Mouse (Mus musculus) heart, embryonic 10.5 days (tissue): ENCODE measurements around the gene Pea15a. TPM values are rescaled to one million over a fixed set of nuclear protein-coding genes. Genes with fewer than 3 reads are reported as not detected.

Experiments
- DNase-seq: peaks from one replicate; pipeline ENCODE4 v3.0.0-alpha.2; 2017; ENCODE audit warnings: low spot score
- H3K27ac ChIP-seq: fragments of 300-500 bp; sonication (generic); 2 replicates; pipeline ENCODE4 v1.5.1; 2016; ENCODE audit warnings: mild to moderate bottlenecking
- H3K27me3 ChIP-seq: fragments of 300-500 bp; sonication (generic); 2 replicates; pipeline ENCODE4 v1.6.1; 2016; ENCODE audit warnings: mild to moderate bottlenecking; ENCODE audit not compliant: poor library complexity, insufficient read depth, severe bottlenecking
- H3K36me3 ChIP-seq: fragments of 300-500 bp; sonication (generic); 2 replicates; pipeline ENCODE4 v1.6.1; 2016; ENCODE audit warnings: mild to moderate bottlenecking, moderate library complexity
- H3K4me1 ChIP-seq: fragments of 300-500 bp; sonication (generic); 2 replicates; pipeline ENCODE4 v1.6.1; 2016; ENCODE audit warnings: mild to moderate bottlenecking
- H3K4me3 ChIP-seq: fragments of 300-500 bp; sonication (generic); 2 replicates; pipeline ENCODE4 v1.5.1; 2016; ENCODE audit warnings: mild to moderate bottlenecking, moderate library complexity
- H3K9me3 ChIP-seq: fragments of 300-500 bp; sonication (generic); 2 replicates; pipeline ENCODE4 v1.6.1; 2016; ENCODE audit warnings: mild to moderate bottlenecking, moderate library complexity
- WGBS: fragments of 180-500 bp; shearing (Covaris S2); methylation state at CpG from one replicate; pipeline ENCODE4 v1.1.7; 2016; 5-methylcytosine and 5-hydroxymethylcytosine counted together
- polyA plus RNA-seq: library from polyadenylated mRNA; unstranded; fragments of >200 nt; fragmentation: Nextera tagmentation; extraction: Ambion mirVana; gene quantifications from 2 replicates; pipeline ENCODE4 v1.2.1, GENCODE M21; 2016

The Pea15a gene
- polyA plus RNA-seq, 1 experiment from 2014 or later: 115 TPM

- Histone ChIP-seq H3K4me1 (peaks cover 67% of the 10 kb centered on the region), H3K4me3 (peak overlapping the region; percentile 28; the same call in 1 of the 2 replicates), H3K36me3 (peaks cover 34% of the 10 kb centered on the region), H3K27me3 (no peaks in the 10 kb centered on the region), H3K27ac (peak overlapping the region; percentile 92), H3K9me3 (no peaks in the 10 kb centered on the region)
- WGBS: 30% methylated on average over 2 of the region's 2 CpGs
- no peak for DNase-seq
Measured at GRCm38 (mm10) chr1:172202894-172203522, 3.6 kb downstream of the Pea15a start.

GRCm38 (mm10) chr1:172201967-172202880 is 4.4 kb downstream of the Pea15a start:
- DNase-seq: no peak
- WGBS: 12% methylated on average over 14 of the region's 14 CpGs
- H3K27ac ChIP-seq: peak overlapping the region; percentile 92
- H3K4me3 ChIP-seq: peak overlapping the region; percentile 22
- H3K36me3 ChIP-seq: peaks cover 41% of the 10 kb centered on the region
- no peaks in the 10 kb centered on the region for H3K27me3 ChIP-seq
- H3K4me1 ChIP-seq: peaks cover 63% of the 10 kb centered on the region
- H3K9me3 ChIP-seq: no peaks in the 10 kb centered on the region

GRCm38 (mm10) chr1:172200871-172201447 is 5.6 kb downstream of the Pea15a start:
- peak overlapping the region; percentile 56; the same call in 1 of the 2 replicates for H3K27ac ChIP-seq
- peaks cover 53% of the 10 kb centered on the region for H3K4me1 ChIP-seq
- WGBS: 51% methylated on average over 7 of the region's 7 CpGs
- H3K36me3 ChIP-seq: peaks cover 54% of the 10 kb centered on the region
- no peaks in the 10 kb centered on the region for H3K27me3 ChIP-seq
- no peak overlapping the region for H3K4me3 ChIP-seq
- H3K9me3 ChIP-seq: no peaks in the 10 kb centered on the region
- peak; percentile 74 for DNase-seq

GRCm38 (mm10) chr1:172200161-172200560 is 6.4 kb downstream of the Pea15a start:
- 85% methylated on average over 5 of the region's 5 CpGs for WGBS
- no peaks in the 10 kb centered on the region for H3K27me3 ChIP-seq
- no peak overlapping the region for H3K4me3 ChIP-seq
- H3K27ac ChIP-seq: no peak overlapping the region
- H3K9me3 ChIP-seq: no peaks in the 10 kb centered on the region
- peaks cover 62% of the 10 kb centered on the region for H3K36me3 ChIP-seq
- DNase-seq: peak; percentile 63
- peaks cover 46% of the 10 kb centered on the region for H3K4me1 ChIP-seq

- no peaks in the 10 kb centered on the region for H3K27me3 ChIP-seq
- 94% methylated on average over 4 of the region's 4 CpGs for WGBS
- DNase-seq: peak; percentile 55
Measured at GRCm38 (mm10) chr1:172198996-172199395, 7.6 kb downstream of the Pea15a start.

GRCm38 (mm10) chr1:172198316-172198715 is 8.3 kb downstream of the Pea15a start:
- WGBS: 91% methylated on average over 8 of the region's 8 CpGs
- H3K4me3 ChIP-seq: no peak overlapping the region
- no peaks in the 10 kb centered on the region for H3K27me3 ChIP-seq
- peaks cover 32% of the 10 kb centered on the region for H3K4me1 ChIP-seq
- DNase-seq: peak; percentile 61
- H3K9me3 ChIP-seq: no peaks in the 10 kb centered on the region
- H3K36me3 ChIP-seq: peaks cover 80% of the 10 kb centered on the region
- H3K27ac ChIP-seq: no peak overlapping the region

More at GRCm38 (mm10) chr1:172198996-172199395, 7.6 kb downstream of the Pea15a start:
- Histone ChIP-seq H3K9me3 (no peaks in the 10 kb centered on the region), H3K27ac (no peak overlapping the region), H3K4me3 (no peak overlapping the region), H3K36me3 (peaks cover 74% of the 10 kb centered on the region), H3K4me1 (peaks cover 39% of the 10 kb centered on the region)

- Histone ChIP-seq H3K27me3 (no peaks in the 10 kb centered on the region), H3K27ac (no peak overlapping the region), H3K4me1 (peaks cover 27% of the 10 kb centered on the region), H3K9me3 (no peaks in the 10 kb centered on the region), H3K4me3 (no peak overlapping the region), H3K36me3 (peaks cover 80% of the 10 kb centered on the region)
- 72% methylated on average over 5 of the region's 5 CpGs for WGBS
- peak; percentile 73 for DNase-seq
Measured at GRCm38 (mm10) chr1:172197851-172198250, 8.8 kb downstream of the Pea15a start.

- no peaks in the 10 kb centered on the region for H3K9me3 ChIP-seq
- H3K4me1 ChIP-seq: peaks cover 20% of the 10 kb centered on the region
- 85% methylated on average over 3 of the region's 3 CpGs for WGBS
- no peaks in the 10 kb centered on the region for H3K27me3 ChIP-seq
- peak; percentile 50 for DNase-seq
- H3K36me3 ChIP-seq: peaks cover 87% of the 10 kb centered on the region
- H3K27ac ChIP-seq: no peak overlapping the region
- H3K4me3 ChIP-seq: no peak overlapping the region
Measured at GRCm38 (mm10) chr1:172197146-172197545, 9.5 kb downstream of the Pea15a start.

- Histone ChIP-seq H3K4me1 (peaks cover 6% of the 10 kb centered on the region; the same call in 1 of the 2 replicates), H3K9me3 (no peaks in the 10 kb centered on the region), H3K27me3 (no peaks in the 10 kb centered on the region), H3K27ac (no peak overlapping the region), H3K4me3 (no peak overlapping the region), H3K36me3 (peaks cover 93% of the 10 kb centered on the region)
- WGBS: 81% methylated on average over 8 of the region's 8 CpGs
- DNase-seq: no peak
Measured at GRCm38 (mm10) chr1:172194435-172194834, 12.2 kb downstream of the Pea15a start.

- Histone ChIP-seq H3K27me3 (no peaks in the 10 kb centered on the region), H3K36me3 (peaks cover 94% of the 10 kb centered on the region), H3K4me3 (no peak overlapping the region), H3K27ac (no peak overlapping the region), H3K4me1 (peaks cover 6% of the 10 kb centered on the region; the same call in 1 of the 2 replicates), H3K9me3 (no peaks in the 10 kb centered on the region)
- 85% methylated on average over 3 of the region's 3 CpGs for WGBS
- DNase-seq: no peak
Measured at GRCm38 (mm10) chr1:172192217-172192616, 14.4 kb downstream of the Pea15a start.

GRCm38 (mm10) chr1:172191578-172191977 is 15.0 kb downstream of the Pea15a start:
- peaks cover 94% of the 10 kb centered on the region for H3K36me3 ChIP-seq
- H3K4me1 ChIP-seq: peaks cover 6% of the 10 kb centered on the region; the same call in 1 of the 2 replicates
- no peaks in the 10 kb centered on the region for H3K9me3 ChIP-seq
- no peak overlapping the region for H3K27ac ChIP-seq
- DNase-seq: no peak
- no peak overlapping the region for H3K4me3 ChIP-seq
- no peaks in the 10 kb centered on the region for H3K27me3 ChIP-seq
- WGBS: 86% methylated on average over 2 of the region's 2 CpGs

- H3K27me3 ChIP-seq: no peaks in the 10 kb centered on the region
- H3K27ac ChIP-seq: no peak overlapping the region
- WGBS: 70% methylated on average over 4 of the region's 4 CpGs
- no peaks in the 10 kb centered on the region for H3K4me1 ChIP-seq
- DNase-seq: no peak
- peaks cover 84% of the 10 kb centered on the region for H3K36me3 ChIP-seq
- no peak overlapping the region for H3K4me3 ChIP-seq
- H3K9me3 ChIP-seq: no peaks in the 10 kb centered on the region
Measured at GRCm38 (mm10) chr1:172188891-172189290, 17.7 kb downstream of the Pea15a start.
